In the genomic region with DNA sequence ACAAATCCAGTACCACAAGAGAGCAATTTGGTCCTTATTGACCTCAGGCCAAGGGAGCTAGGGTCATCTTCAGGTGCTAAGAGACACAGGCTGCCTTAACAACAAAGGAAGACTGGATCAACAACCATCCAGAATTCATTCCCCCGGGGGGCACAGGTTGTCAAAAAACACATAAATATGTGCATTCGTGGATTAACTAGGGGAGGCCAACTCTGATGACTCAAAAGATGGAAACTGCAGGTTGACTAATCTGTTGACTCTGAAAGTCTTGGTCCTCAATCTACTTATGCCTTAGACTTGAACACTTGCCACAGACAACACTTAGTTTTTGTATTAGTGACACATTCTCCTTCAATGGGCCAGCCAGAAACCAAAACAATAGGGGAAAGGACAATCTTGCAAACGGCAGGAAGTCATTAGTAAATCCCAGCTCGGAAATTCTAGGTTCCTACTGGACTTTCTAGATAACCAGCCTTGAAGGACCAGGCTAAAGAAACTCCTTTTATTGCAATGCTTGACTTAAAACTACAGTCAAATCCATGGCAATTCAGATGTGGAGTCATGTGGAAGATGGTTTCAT, we compare ENCODE assay signal across 8 mouse cellular contexts.
DNase-seq lines count a peak whose midpoint lies in the region; ATAC-seq and TF ChIP-seq lines count a peak whose summit lies in the region.

No protein-coding gene starts in this region.

- H3K4me1 ChIP-seq in lung, postnatal 0 days (ENCODE audit: insufficient read depth, low read depth, low read length), result 0 out of 2 replicates have a peak, but pooled peaks cover 3% of the 10 kb centered on the region
- 0 out of 2 replicates have a peak, but pooled peaks cover 4% of the 10 kb centered on the region for H3K4me1 ChIP-seq in limb, embryonic 14.5 days (ENCODE audit: control insufficient read depth, insufficient read depth, low read length)
- no peaks in the 10 kb centered on the region for H3K4me1 ChIP-seq in stomach, postnatal 0 days (replicated peaks; ENCODE audit: control insufficient read depth, insufficient read depth)

- no peaks in the 10 kb centered on the region for H3K27me3 ChIP-seq in lung, postnatal 0 days (replicated peaks; ENCODE audit: insufficient read depth, low read length)
- no peaks in the 10 kb centered on the region for H3K27me3 ChIP-seq in limb, embryonic 14.5 days (ENCODE audit: control insufficient read depth, insufficient read depth, low read length)
- no peaks in the 10 kb centered on the region for H3K27me3 ChIP-seq in stomach, postnatal 0 days (ENCODE audit: control insufficient read depth, insufficient read depth, low read length)

- intact Hi-C loops in heart, postnatal 10 days (cut with DNase I), result loop anchor here (2.0 to 10.0 kb wide), 11 partner anchors 102 to 1342 kb away; no protein-coding TSS in a partner anchor

- TF ChIP-seq CTCF in lung, postnatal 0 days (IDR thresholded peaks at IDR 0.05), result no peak
- TF ChIP-seq CTCF in stomach, postnatal 0 days (IDR thresholded peaks at IDR 0.05; ENCODE audit: low read depth), result no peak

- peak overlapping the region; percentile 38; the same call in 1 of the 2 replicates for H3K4me3 ChIP-seq in lung, postnatal 0 days (ENCODE audit: low read depth, low read length)
- H3K4me3 ChIP-seq in limb, embryonic 14.5 days (replicated peaks; ENCODE audit: low read length), result peak overlapping the region; percentile 59
- peak overlapping the region; percentile 44; the same call in 1 of the 2 replicates for H3K4me3 ChIP-seq in stomach, postnatal 0 days (ENCODE audit: low read depth, low read length)

- WGBS in lung, postnatal 0 days, result 46% methylated on average over 4 of the region's 4 CpGs
- 67% methylated on average over 4 of the region's 4 CpGs for WGBS in limb, embryonic 14.5 days
- 62% methylated on average over 4 of the region's 4 CpGs for WGBS in stomach, postnatal 0 days

- H3K9ac ChIP-seq in lung, postnatal 0 days (replicated peaks; ENCODE audit: low read depth), result no peak overlapping the region
- H3K9ac ChIP-seq in limb, embryonic 14.5 days (ENCODE audit: low read depth, low read length, severe bottlenecking), result no peak overlapping the region
- no peak overlapping the region for H3K9ac ChIP-seq in stomach, postnatal 0 days (ENCODE audit: low read length)

- H3K27ac ChIP-seq in lung, postnatal 0 days (ENCODE audit: low read length), result no peak overlapping the region
- H3K27ac ChIP-seq in limb, embryonic 14.5 days (replicated peaks; ENCODE audit: low read depth, low read length), result no peak overlapping the region
- H3K27ac ChIP-seq in stomach, postnatal 0 days (replicated peaks), result no peak overlapping the region

- no peaks in the 10 kb centered on the region for H3K36me3 ChIP-seq in lung, postnatal 0 days (ENCODE audit: insufficient read depth, low read length)
- no peaks in the 10 kb centered on the region for H3K36me3 ChIP-seq in limb, embryonic 14.5 days (ENCODE audit: control insufficient read depth, insufficient read depth, low read length)
- no peaks in the 10 kb centered on the region for H3K36me3 ChIP-seq in stomach, postnatal 0 days (ENCODE audit: control insufficient read depth, insufficient read depth, low read length)

- DNase-seq in lung, postnatal 0 days (ENCODE audit: low spot score), result peak; percentile 22
- no peak for DNase-seq in lung, postnatal 4 days
- peak; percentile 13 to 14 for DNase-seq in heart, postnatal 10 days
- DNase-seq in limb, embryonic 14.5 days (ENCODE audit: low spot score), result no peak
- DNase-seq in stomach, postnatal 0 days (ENCODE audit: low spot score), result no peak
- no peak for DNase-seq in left cerebral cortex, adult 8-10 months (ENCODE audit: low spot score in 2 of 2)
- no peak for DNase-seq in cerebellum, postnatal 25 days
- no peak for DNase-seq in layer of hippocampus, adult 8-10 months (ENCODE audit: low spot score in 2 of 2)

- H3K9me3 ChIP-seq in lung, postnatal 0 days (ENCODE audit: low read length), result no peaks in the 10 kb centered on the region
- no peaks in the 10 kb centered on the region for H3K9me3 ChIP-seq in limb, embryonic 14.5 days (ENCODE audit: control insufficient read depth, low read length)
- H3K9me3 ChIP-seq in stomach, postnatal 0 days (ENCODE audit: control insufficient read depth, low read length), result no peaks in the 10 kb centered on the region

- ATAC-seq in lung, postnatal 0 days, result no peak
- ATAC-seq in limb, embryonic 14.5 days (ENCODE audit: low FRiP score, low read depth), result no peak
- no peak for ATAC-seq in stomach, postnatal 0 days (ENCODE audit: low FRiP score, low TSS enrichment)

- no peak for TF ChIP-seq POLR2A in limb, embryonic 14.5 days (IDR thresholded peaks at IDR 0.05; ENCODE audit: borderline replicate concordance, extremely low read depth, insufficient read depth, insufficient read length)

- peak; percentile 36; the same call in 1 of the 2 replicates for TF ChIP-seq EP300 in lung, postnatal 0 days (IDR thresholded peaks at IDR 0.05)
- no peak for TF ChIP-seq EP300 in stomach, postnatal 0 days (optimal IDR thresholded peaks at IDR 0.05)

- peak overlapping the region; percentile 77 for H3K4me2 ChIP-seq in lung, postnatal 0 days (replicated peaks; ENCODE audit: low read depth, low read length)
- H3K4me2 ChIP-seq in limb, embryonic 14.5 days (replicated peaks; ENCODE audit: low read depth, low read length, severe bottlenecking), result peak overlapping the region; percentile 98; the same call in 1 of the 2 replicates
- peak overlapping the region; percentile 78 for H3K4me2 ChIP-seq in stomach, postnatal 0 days (replicated peaks; ENCODE audit: low read depth)

Comparison
In these comparisons a context has a peak if more than half of its experiments do, and no peak if none do; other contexts are left out.
1. DNase-seq: peak in lung, postnatal 0 days (single experiment) and heart, postnatal 10 days (2 of 2); none in lung, postnatal 4 days (0 of 2), limb, embryonic 14.5 days (single experiment), stomach, postnatal 0 days (single experiment), left cerebral cortex, adult 8-10 months (0 of 2), cerebellum, postnatal 25 days (0 of 2) and layer of hippocampus, adult 8-10 months (0 of 2).
2. Peak in every context shown above with its lines, with median percentiles within 50 percentile points of each other: H3K4me2 ChIP-seq and H3K4me3 ChIP-seq.